Mouse (Mus musculus): ENCODE measurements around the gene Tldc1. TPM values are rescaled to one million over a fixed set of nuclear protein-coding genes. Genes with fewer than 3 reads are reported as not detected.

Gene Tldc1
- total RNA-seq, 2 experiments from 2014 or later, result 4.1 to 4.3 TPM

- intact Hi-C loops (cut with DNase I; ENCODE audit: low total_unique reads), result no loop called here
- no peak for DNase-seq
Observed at GRCm38 (mm10) chr8:119738129-119738907, 39.9 kb downstream of the Tldc1 start.

DNA sequence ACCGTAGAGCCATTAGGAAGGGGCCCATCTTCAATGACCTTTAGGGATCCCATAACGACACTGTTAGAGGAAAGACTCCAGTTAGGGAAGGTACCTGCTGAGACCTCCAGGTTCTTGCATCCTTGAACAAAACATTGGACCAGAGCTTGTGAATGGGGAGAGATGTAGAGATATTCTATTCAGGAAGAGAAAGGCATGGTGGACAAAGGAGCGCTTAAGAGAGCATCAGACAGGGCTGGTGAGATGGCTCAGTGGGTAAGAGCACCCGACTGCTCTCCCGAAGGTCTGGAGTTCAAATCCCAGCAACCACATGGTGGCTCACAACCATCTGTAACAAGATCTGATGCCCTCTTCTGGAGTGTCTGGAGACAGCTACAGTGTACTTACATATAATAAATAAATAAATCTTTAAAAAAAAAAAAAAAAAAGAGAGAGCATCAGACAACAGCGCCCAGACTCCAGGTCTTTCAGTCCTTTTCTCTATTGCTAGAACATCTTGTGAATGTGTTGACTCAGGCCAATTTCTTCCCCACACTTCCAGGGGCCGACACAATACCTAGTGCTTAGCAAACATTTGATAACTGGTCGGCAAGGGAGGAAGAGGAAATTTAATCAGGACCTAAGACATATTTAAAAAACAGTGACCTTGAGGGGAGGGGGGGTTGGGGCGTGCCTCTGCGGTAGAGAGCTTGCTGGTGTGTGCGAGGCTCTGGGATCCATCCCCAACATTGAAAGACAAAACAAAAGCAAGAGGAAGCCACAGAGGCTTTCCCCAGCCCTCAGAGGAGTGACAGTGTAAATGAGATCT is 40.9 kb downstream of the Tldc1 start:
- intact Hi-C loops (cut with DNase I; ENCODE audit: low total_unique reads), result no loop called here
- no peak for DNase-seq

DNA sequence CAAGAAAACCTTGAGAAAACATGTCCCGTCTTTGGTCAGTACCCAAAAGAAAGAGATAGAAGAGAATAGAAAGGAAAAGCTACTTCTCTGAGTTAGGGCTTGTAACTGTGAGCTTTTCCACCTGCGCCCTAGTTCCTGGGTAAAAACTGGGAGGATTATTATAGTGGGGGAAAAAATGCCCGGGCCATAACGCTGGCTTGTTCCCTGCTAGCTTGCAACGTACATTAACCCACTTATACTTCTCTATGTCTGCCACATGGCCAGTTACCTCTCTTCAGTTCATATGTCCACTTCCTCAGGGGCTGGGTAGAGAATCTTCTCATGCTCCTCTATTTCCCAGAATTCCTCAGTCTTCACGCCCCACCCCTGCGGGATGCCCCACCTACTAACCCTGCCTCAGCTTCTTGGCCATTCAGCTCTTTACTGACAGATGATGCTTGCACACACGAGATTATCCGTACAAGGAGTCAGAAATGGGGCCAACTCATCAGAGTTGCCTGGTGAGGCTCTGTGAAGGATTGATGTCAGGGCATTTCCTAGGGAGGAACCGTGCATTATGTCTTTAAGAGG is 41.8 kb downstream of the Tldc1 start:
- no peak for DNase-seq

DNA sequence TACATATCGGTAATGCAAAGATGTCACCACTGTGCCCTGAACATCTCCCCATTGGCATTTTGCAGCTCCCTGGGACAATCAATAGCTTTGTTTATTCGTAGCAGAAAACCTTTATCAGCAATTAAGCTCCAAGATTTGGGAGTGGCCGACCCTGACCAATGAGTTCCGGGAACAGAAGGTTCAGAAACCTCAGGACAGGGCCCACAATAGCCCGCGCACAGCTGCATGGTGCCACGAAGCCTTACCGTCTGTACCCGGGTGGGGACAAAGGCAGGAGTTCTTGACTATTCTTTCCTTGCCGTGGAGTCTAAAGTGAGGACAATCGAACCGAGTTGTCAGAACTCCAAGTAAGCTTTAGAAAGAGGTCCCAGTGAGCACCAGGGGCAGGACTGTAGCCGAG is 46.1 kb downstream of the Tldc1 start:
- intact Hi-C loops (cut with DNase I; ENCODE audit: low total_unique reads), result no loop called here
- no peak for DNase-seq

More for the DNA sequence above, 41.8 kb downstream of the Tldc1 start:
- intact Hi-C loops (cut with DNase I; ENCODE audit: low total_unique reads), result no loop called here

- intact Hi-C loops (cut with DNase I; ENCODE audit: low total_unique reads), result no loop called here
- no peak for DNase-seq
Observed at GRCm38 (mm10) chr8:119728351-119728895, 49.8 kb downstream of the Tldc1 start.

DNA sequence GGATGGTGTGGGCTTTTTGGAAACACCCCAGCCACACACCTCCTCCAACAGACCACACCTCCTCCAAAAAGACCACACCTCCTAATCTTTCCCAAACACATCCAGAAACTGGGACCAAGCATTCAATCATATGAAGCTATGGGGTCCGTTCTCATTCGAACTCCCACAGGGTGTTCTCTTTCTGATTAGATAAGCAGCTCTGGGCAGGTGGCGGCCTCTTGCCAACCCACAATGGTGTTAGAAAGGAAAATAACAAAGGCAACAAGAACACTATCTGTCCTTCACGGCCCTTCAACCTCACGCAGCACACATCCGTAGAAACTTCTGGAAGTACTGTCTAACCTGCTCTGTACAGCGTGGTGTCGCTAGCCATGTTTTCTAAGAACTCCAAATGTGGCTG is 51.1 kb downstream of the Tldc1 start:
- intact Hi-C loops (cut with DNase I; ENCODE audit: low total_unique reads), result no loop called here

GRCm38 (mm10) chr8:119724596-119724995 is 53.6 kb downstream of the Tldc1 start:
- intact Hi-C loops (cut with DNase I; ENCODE audit: low total_unique reads), result no loop called here

More for the DNA sequence above, 51.1 kb downstream of the Tldc1 start:
- no peak for DNase-seq

DNA sequence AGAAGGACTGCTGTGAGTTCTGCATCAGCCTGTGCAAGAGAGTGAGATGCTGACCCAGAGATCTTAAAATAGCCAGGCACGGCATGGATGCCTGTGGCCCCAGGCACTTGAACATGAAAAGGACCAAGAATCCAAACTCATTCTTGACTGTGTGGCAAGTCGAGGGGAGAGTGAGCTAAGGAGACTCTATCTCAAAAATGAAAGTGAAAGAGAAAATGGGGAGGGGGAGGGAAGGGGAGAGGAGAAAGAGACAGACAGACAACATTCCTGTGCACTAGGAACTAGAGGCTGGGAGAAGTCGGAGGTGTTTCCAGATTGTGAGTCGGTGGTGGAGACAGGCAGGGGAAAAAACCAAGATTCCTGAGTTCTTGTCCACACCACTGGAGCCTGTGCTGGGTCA is 54.5 kb downstream of the Tldc1 start:
- intact Hi-C loops (cut with DNase I; ENCODE audit: low total_unique reads), result no loop called here
- no peak for DNase-seq

More at GRCm38 (mm10) chr8:119724596-119724995, 53.6 kb downstream of the Tldc1 start:
- no peak for DNase-seq

GRCm38 (mm10) chr8:119722348-119722747 is 55.9 kb downstream of the Tldc1 start:
- intact Hi-C loops (cut with DNase I; ENCODE audit: low total_unique reads), result no loop called here
- DNase-seq, result no peak

DNA sequence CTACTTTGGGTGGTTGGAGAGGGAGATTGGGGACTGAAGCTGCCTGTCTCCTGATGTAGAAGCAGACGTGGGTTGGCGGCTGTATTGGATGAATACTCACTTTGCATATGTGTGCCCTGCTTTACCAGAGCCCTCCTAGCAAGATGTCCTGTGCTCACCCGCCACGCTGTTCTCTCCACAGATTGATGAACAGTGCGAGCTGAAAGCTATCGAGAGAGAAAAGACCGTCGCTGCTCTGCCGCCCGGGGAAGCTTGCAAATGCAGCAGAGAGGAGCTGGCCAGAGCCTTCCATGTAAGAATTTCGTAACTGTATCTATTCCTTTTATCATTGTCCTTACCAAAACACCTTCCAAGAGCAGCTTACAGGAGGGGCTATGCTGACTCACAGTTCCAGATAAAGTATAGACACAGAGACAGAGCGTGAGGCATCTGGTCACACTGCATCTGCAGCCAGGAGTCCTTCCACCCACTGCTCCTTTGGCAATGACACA is 59.2 kb downstream of the Tldc1 start:
- intact Hi-C loops (cut with DNase I; ENCODE audit: low total_unique reads), result no loop called here
- no peak for DNase-seq

GRCm38 (mm10) chr8:119717765-119718164 is 60.5 kb downstream of the Tldc1 start:
- intact Hi-C loops (cut with DNase I; ENCODE audit: low total_unique reads), result no loop called here
- DNase-seq, result no peak

- intact Hi-C loops (cut with DNase I; ENCODE audit: low total_unique reads), result no loop called here
- DNase-seq, result no peak
Observed at GRCm38 (mm10) chr8:119716730-119717299, 61.4 kb downstream of the Tldc1 start.

DNA sequence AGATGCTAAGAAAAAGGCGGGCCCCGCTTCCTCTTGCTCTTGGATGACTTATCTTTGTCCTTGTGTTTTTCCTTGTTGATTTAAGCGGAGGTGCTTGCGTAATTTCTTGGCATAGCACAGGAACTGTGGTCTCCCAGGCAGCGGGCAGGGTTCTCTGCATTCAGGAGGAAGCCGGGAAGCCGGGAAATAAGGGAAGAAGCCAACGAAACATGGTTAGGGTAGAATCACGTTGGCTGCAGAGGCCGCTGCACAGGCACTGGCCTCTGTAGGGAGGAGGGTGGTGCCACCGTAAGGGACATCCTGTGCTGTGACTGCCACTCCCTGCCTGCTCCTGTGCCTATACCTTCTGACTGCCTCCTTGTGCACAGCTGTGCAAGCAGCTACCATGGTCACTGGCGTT is 63.0 kb downstream of the Tldc1 start:
- no peak for DNase-seq
- intact Hi-C loops (cut with DNase I; ENCODE audit: low total_unique reads), result no loop called here

DNA sequence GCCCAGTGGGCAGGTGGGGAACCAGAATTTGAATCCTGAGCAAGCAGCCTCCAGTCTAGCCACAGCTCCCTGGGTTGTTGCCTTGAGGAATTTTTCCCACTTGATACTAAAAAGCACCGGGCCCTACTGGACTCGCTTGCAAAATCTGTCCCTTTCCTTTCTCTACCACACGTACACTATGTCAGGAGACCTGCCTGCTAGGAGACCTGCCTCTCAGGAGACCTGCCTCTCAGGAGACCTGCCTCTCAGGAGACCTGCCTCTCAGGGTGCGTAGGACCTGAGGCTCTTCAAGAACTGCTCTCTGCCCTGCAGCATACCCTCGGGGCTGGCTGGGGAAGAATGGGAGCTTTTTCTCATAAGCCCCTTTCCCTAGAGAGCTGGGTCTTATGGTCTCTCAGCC is 64.8 kb downstream of the Tldc1 start:
- DNase-seq, result no peak
- intact Hi-C loops (cut with DNase I; ENCODE audit: low total_unique reads), result no loop called here

- no peak for DNase-seq
- intact Hi-C loops (cut with DNase I; ENCODE audit: low total_unique reads), result no loop called here
Observed at GRCm38 (mm10) chr8:119712226-119712625, 66.0 kb downstream of the Tldc1 start.

Other genes starting within 250 kb of the Tldc1 start
- 10 to 100 TPM; 37.3 to 39.3 TPM for gene Mbtps1, start 219.7 kb downstream of the Tldc1 start, total RNA-seq (2021)
- gene Hsdl1, start 203.2 kb downstream of the Tldc1 start, total RNA-seq (2021), result 10 to 100 TPM; 12.6 to 13.7 TPM
- not detected for gene Dnaaf1, start 203.2 kb downstream of the Tldc1 start, total RNA-seq (2021)
- 1 to 10 TPM; 3.5 to 3.6 TPM for gene Taf1c, start 173.2 kb downstream of the Tldc1 start, total RNA-seq (2021)
- gene Adad2, start 165.7 kb downstream of the Tldc1 start, total RNA-seq (2021), result not detected
- 1 to 10 TPM; 1.6 to 4.4 TPM for gene Kcng4, start 142.7 kb downstream of the Tldc1 start, total RNA-seq (2021)
- gene Wfdc1, start 112.1 kb downstream of the Tldc1 start, total RNA-seq (2021), result 10 to 100 TPM; 65.6 to 68.3 TPM
- under 1 TPM in 1 of 2 experiments, not detected in 1; 0.12 TPM for gene Atp2c2, start 78.4 kb downstream of the Tldc1 start, total RNA-seq (2021)
- 10 to 100 TPM; 18.3 to 24.5 TPM for gene Cotl1, start 62.1 kb upstream of the Tldc1 start, total RNA-seq (2021)
- 1 to 10 TPM; 2.2 to 2.7 TPM for gene Klhl36, start 83.8 kb upstream of the Tldc1 start, total RNA-seq (2021)
- 10 to 100 TPM; 41.1 to 49.5 TPM for gene Usp10, start 131.9 kb upstream of the Tldc1 start, total RNA-seq (2021)
- gene Gm20388, start 132.4 kb upstream of the Tldc1 start, total RNA-seq (2021), result 1 to 10 TPM; 5.6 to 6.0 TPM
- 1 to 10 TPM; 5.7 to 5.9 TPM for gene Crispld2, start 214.0 kb upstream of the Tldc1 start, total RNA-seq (2021)

All from gastrocnemius, postnatal 14 days (tissue).